Mouse (Mus musculus): ENCODE measurements at regions not wholly inside any gene's neighbourhood (a gene's known extent, or its start where the extent isn't known, plus 50 kb on each side); places are given as distances from the start of the nearest gene placed in this dataset.
"Not testable (repeated sequence)": the region's sequence is repeated elsewhere in the genome, so short reads cannot be mapped to it uniquely, and the experiment has no call there.

GRCm38 (mm10) chr8:8991026-8991425 is 300.7 kb upstream of the Arglu1 start:
- in situ Hi-C loops (cut with MboI; ENCODE audit: low pct_unique_long_range_greater_than_20kb in 1 of 2, low sequenced_read_pairs in 2 of 2, unreplicated experiment in 1 of 2) = loop anchor here in 1 of 2 experiments (25.0 kb wide), 1 partner anchor 329 kb away; the partner anchor contains the start of gene Efnb2

GRCm38 (mm10) chr8:8986068-8986467 is 295.7 kb upstream of the Arglu1 start:
- in situ Hi-C loops (cut with MboI; ENCODE audit: low pct_unique_long_range_greater_than_20kb in 1 of 2, low sequenced_read_pairs in 2 of 2, unreplicated experiment in 1 of 2) = loop anchor here in 1 of 2 experiments (25.0 kb wide), 1 partner anchor 324 kb away; the partner anchor contains the start of gene Efnb2

GRCm38 (mm10) chr8:8985395-8985794 is 295.1 kb upstream of the Arglu1 start:
- in situ Hi-C loops (cut with MboI; ENCODE audit: low pct_unique_long_range_greater_than_20kb in 1 of 2, low sequenced_read_pairs in 2 of 2, unreplicated experiment in 1 of 2) = loop anchor here in 1 of 2 experiments (25.0 kb wide), 1 partner anchor 323 kb away; the partner anchor contains the start of gene Efnb2

DNA sequence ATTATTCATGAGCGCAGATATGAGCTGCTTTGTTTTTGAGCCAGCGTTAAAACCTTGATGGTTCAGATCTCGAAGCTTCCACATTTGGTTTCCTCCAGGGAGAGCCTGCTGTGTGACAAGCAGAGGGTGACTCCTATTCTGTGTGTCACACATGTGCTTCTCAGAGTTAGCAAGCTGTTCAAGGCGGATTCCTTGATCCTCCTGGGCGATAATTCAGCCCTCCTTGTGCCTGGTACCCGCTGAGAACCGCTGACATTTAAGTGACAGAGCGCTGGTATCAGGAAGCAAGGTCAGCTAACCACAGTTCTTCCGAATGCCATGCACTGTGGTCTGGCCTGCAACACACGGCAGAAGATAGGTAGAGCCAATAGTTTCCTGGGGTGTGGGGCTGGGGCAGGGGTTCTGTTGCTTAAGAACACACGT is 294.5 kb upstream of the Arglu1 start:
- in situ Hi-C loops (cut with MboI; ENCODE audit: low pct_unique_long_range_greater_than_20kb in 1 of 2, low sequenced_read_pairs in 2 of 2, unreplicated experiment in 1 of 2) = loop anchor here in 1 of 2 experiments (25.0 kb wide), 1 partner anchor 323 kb away; the partner anchor contains the start of gene Efnb2

GRCm38 (mm10) chr8:8984159-8984828 is 294.0 kb upstream of the Arglu1 start:
- in situ Hi-C loops (cut with MboI; ENCODE audit: low pct_unique_long_range_greater_than_20kb in 1 of 2, low sequenced_read_pairs in 2 of 2, unreplicated experiment in 1 of 2) = loop anchor here in 1 of 2 experiments (25.0 kb wide), 1 partner anchor 322 kb away; the partner anchor contains the start of gene Efnb2

DNA sequence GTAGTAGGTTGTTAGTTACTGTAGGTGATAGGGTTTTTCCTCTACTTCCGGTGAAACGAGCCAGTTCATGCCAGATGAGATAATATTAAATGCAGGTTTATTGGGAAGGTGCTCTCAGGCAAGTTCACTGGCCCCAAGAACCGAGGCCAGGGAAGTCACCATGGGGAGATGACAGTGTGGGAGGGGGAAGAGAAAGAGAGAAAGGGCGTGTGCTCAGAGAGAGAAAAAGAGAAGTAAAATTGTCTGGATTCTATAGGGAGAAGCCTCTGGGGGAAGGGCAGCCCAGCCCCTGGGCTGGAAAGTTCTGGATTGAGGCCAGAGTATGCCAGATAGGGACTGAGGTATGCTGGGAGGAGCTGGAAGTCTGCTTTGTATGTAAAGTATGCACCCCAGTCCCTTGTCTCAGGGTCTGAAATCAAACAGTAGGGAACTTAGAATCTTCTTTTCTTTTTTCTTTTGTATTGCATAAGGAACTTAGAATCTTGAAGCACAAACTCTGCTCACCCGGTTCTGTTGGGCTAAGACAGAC is 292.9 kb upstream of the Arglu1 start:
- in situ Hi-C loops (cut with MboI; ENCODE audit: low pct_unique_long_range_greater_than_20kb in 1 of 2, low sequenced_read_pairs in 2 of 2, unreplicated experiment in 1 of 2) = loop anchor here in 1 of 2 experiments (25.0 kb wide), 1 partner anchor 321 kb away; the partner anchor contains the start of gene Efnb2

DNA sequence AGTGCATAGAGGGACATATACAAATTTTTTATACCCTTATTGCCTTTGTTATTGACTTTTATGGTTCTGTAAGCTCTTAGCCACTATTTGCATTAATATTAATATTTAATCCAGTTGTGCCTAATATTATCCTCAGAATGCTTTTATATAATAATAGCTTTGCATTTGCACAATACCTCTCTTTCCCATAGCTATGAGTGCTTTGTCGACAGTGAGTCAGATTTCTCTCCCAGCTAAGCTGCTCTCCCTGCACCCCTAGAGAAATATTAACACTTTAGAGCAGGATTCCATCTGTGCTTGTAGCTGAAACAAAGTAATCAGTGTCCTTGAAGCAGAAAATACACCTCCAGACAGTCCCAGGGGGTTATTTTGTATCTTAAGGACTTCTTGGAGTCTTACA is 288.6 kb upstream of the Arglu1 start:
- in situ Hi-C loops (cut with MboI; ENCODE audit: low pct_unique_long_range_greater_than_20kb in 1 of 2, low sequenced_read_pairs in 2 of 2, unreplicated experiment in 1 of 2) = loop anchor here in 1 of 2 experiments (25.0 kb wide), 1 partner anchor 317 kb away; the partner anchor contains the start of gene Efnb2

GRCm38 (mm10) chr8:8973769-8974168 is 283.4 kb upstream of the Arglu1 start:
- in situ Hi-C loops (cut with MboI; ENCODE audit: low pct_unique_long_range_greater_than_20kb in 1 of 2, low sequenced_read_pairs in 2 of 2, unreplicated experiment in 1 of 2) = no loop called here

- in situ Hi-C loops (cut with MboI; ENCODE audit: low pct_unique_long_range_greater_than_20kb in 1 of 2, low sequenced_read_pairs in 2 of 2, unreplicated experiment in 1 of 2) = no loop called here
These were observed 283.0 kb upstream of the Arglu1 start for GRCm38 (mm10) chr8:8973334-8973733.

- in situ Hi-C loops (cut with MboI; ENCODE audit: low pct_unique_long_range_greater_than_20kb in 1 of 2, low sequenced_read_pairs in 2 of 2, unreplicated experiment in 1 of 2) = no loop called here
These were observed 280.5 kb upstream of the Arglu1 start for GRCm38 (mm10) chr8:8970776-8971175.

DNA sequence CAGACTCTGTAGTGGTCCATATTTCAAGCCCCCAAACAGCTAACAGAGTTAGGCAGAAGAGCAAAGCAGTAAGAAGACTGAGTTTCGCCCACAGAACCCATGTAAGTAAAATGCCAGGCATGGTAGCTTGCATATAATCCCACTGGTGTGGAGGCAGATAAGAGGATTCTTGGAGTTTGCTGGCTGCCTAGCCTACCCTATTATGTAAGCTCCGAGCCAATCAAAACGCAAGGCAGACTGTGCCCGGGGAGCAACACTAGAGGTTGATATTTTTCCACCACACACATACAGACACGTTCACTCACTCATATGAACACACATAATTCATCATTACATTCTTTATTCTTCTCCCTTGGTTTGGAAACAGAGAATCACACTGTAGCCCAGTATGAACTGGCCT is 280.0 kb upstream of the Arglu1 start:
- in situ Hi-C loops (cut with MboI; ENCODE audit: low pct_unique_long_range_greater_than_20kb in 1 of 2, low sequenced_read_pairs in 2 of 2, unreplicated experiment in 1 of 2) = no loop called here

DNA sequence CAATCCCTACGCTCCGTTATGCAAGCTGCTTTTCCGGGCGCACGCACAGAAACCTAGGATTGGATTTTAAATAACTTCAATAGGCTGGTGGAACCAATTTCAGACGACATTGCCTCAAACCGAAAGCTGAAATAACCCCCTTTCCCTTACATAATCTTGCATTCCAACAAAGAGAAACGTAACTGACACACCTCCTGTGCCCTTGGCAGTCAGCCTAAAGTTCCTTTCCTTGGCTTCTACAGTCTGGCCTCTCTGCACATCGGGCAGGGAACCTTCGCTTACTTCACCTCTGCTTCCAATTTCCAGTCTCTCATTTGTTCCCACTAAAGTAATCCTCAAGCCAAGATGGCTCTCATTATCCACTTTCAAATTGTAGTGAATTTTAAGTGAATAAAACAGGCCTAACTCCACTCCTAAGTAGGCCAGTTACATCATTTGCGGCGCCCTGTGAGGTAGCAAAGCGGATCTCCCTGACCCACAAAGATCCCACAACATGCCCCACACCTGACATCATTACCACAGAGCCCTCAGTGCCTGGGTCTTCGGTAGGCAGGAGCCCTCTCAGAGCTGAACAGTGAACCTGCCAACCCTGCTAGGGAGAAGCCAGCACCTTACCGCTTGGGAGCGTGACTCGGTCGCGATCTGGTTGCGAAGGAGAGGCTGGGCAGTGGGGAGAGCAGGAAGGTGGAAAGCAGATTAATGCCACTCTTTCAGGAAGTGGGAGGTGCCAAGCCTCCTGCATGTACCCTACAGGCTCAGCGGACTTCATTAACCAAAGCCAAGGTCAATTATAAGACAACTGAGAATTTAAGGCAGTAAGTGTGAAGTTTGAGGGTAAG is 279.0 kb upstream of the Arglu1 start:
- in situ Hi-C loops (cut with MboI; ENCODE audit: low pct_unique_long_range_greater_than_20kb in 1 of 2, low sequenced_read_pairs in 2 of 2, unreplicated experiment in 1 of 2) = no loop called here

DNA sequence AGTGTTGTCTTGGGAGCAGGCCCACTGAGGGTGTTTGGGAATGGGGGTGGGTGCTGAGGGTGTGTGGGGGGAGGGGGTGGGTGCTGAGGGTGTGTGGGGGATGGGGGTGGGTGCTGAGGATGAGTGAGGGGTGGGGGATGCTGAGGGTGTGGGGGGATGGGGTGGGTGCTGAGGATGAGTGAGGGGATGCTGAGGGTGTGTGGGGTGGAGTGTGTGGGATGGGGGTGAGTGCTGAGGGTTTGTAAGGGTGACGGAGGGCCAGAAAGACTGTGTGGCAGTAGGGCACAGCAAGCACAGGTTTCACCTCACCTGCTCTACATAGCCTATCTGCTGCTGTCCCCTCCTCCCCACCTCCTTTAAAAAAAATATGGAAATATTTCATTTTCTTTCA is 276.3 kb upstream of the Arglu1 start:
- in situ Hi-C loops (cut with MboI; ENCODE audit: low pct_unique_long_range_greater_than_20kb in 1 of 2, low sequenced_read_pairs in 2 of 2, unreplicated experiment in 1 of 2) = no loop called here

- in situ Hi-C loops (cut with MboI; ENCODE audit: low pct_unique_long_range_greater_than_20kb in 1 of 2, low sequenced_read_pairs in 2 of 2, unreplicated experiment in 1 of 2) = no loop called here
These were observed 275.8 kb upstream of the Arglu1 start for GRCm38 (mm10) chr8:8965983-8966657.

DNA sequence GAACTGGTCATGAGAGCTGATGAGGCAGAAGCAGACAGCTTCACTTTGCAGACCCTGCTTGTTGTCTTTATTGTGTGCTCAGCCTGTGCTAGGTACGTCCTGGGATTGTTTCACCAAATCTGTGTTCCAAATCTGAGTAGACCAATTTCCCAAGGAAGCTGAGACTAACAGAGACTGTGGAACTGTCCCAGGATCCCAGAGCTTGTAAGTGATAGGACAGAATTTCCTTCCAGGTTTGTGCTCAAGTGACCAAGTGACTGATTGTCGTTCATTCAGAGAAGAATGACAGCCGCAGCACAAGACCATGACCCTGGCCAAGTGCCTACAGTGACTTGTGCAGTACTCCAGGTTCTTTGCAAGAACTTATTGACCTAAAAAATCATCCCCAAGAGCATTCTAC is 269.9 kb upstream of the Arglu1 start:
- in situ Hi-C loops (cut with MboI; ENCODE audit: low pct_unique_long_range_greater_than_20kb in 1 of 2, low sequenced_read_pairs in 2 of 2, unreplicated experiment in 1 of 2) = no loop called here

DNA sequence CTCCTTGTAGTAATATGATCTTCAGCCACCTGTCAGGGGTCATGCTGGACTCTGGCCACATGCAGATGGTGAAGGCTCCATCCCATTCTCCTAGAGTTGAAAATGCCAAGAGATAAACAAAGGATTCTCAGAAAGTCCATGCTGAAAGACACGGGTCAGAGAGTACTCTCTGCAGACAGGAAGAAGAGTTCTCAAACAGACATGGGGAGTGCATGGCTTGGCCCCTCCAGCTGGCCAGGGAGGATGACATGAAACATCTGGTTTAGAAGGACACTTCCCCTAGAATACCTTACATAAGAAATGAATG is 269.4 kb upstream of the Arglu1 start:
- in situ Hi-C loops (cut with MboI; ENCODE audit: low pct_unique_long_range_greater_than_20kb in 1 of 2, low sequenced_read_pairs in 2 of 2, unreplicated experiment in 1 of 2) = no loop called here

GRCm38 (mm10) chr8:8959021-8959786 is 268.9 kb upstream of the Arglu1 start:
- in situ Hi-C loops (cut with MboI; ENCODE audit: low pct_unique_long_range_greater_than_20kb in 1 of 2, low sequenced_read_pairs in 2 of 2, unreplicated experiment in 1 of 2) = no loop called here

- in situ Hi-C loops (cut with MboI; ENCODE audit: low pct_unique_long_range_greater_than_20kb in 1 of 2, low sequenced_read_pairs in 2 of 2, unreplicated experiment in 1 of 2) = not testable (repeated sequence)
These were observed 267.8 kb upstream of the Arglu1 start for GRCm38 (mm10) chr8:8958140-8958539.

Data from mouse embryonic stem cell (cell line).